Mouse (Mus musculus) myocyte (in vitro differentiated cells): Measurements from ENCODE around the gene AV320801.
"Not testable (repeated sequence)": the region's sequence is repeated elsewhere in the genome, so short reads cannot be mapped to it uniquely, and the experiment has no call there.

Source experiments
- CEBPB ChIP-seq: IDR thresholded peaks from 2 replicates; pipeline ENCODE4 v1.6.1; 2011; ENCODE audit warnings: mild to moderate bottlenecking, moderate library complexity; ENCODE audit not compliant: poor library complexity, insufficient read depth, severe bottlenecking
- E2F4 ChIP-seq: IDR thresholded peaks from one replicate; pipeline ENCODE4 v1.6.1; 2011; ENCODE audit warnings: mild to moderate bottlenecking, control low read depth, moderate library complexity; ENCODE audit not compliant: insufficient read depth
- MAX ChIP-seq: IDR thresholded peaks from one replicate; pipeline ENCODE4 v1.6.1; 2011; ENCODE audit warnings: low read depth, mild to moderate bottlenecking, control low read depth
- MYOD1 ChIP-seq, 3 experiments: IDR thresholded peaks; one replicate each; pipeline ENCODE4 v1.6.1; 2011; ENCODE audit warnings: control low read depth in 2 of 3, low read depth in 2 of 3, mild to moderate bottlenecking in 2 of 3, moderate library complexity in 1 of 3; ENCODE audit not compliant: insufficient read length in 2 of 3, control insufficient read depth in 1 of 3
- MYOG ChIP-seq, 3 experiments: IDR thresholded peaks; one replicate each; pipeline ENCODE4 v1.6.1; 2011; ENCODE audit warnings: control low read depth in 2 of 3, low read depth in 2 of 3, mild to moderate bottlenecking in 2 of 3; ENCODE audit not compliant: insufficient read length in 2 of 3, control insufficient read depth in 1 of 3, insufficient read depth in 1 of 3
- POLR2A ChIP-seq: IDR thresholded peaks from one replicate; pipeline ENCODE4 v1.6.1; 2011; ENCODE audit warnings: low read depth, mild to moderate bottlenecking, control low read depth, moderate library complexity; ENCODE audit not compliant: insufficient read length
- POLR2AphosphoS2 ChIP-seq: IDR thresholded peaks from one replicate; pipeline ENCODE4 v1.6.1; 2011; ENCODE audit warnings: low read depth, control low read depth; ENCODE audit not compliant: insufficient read length
- REST ChIP-seq: IDR thresholded peaks from one replicate; pipeline ENCODE4 v1.6.1; 2011; ENCODE audit warnings: mild to moderate bottlenecking, control low read depth, moderate library complexity; ENCODE audit not compliant: insufficient read depth, insufficient read length
- TCF12 ChIP-seq: IDR thresholded peaks from one replicate; pipeline ENCODE4 v1.6.1; 2011; ENCODE audit warnings: mild to moderate bottlenecking, control low read depth; ENCODE audit not compliant: poor library complexity, insufficient read depth, severe bottlenecking
- USF1 ChIP-seq: IDR thresholded peaks from one replicate; pipeline ENCODE4 v1.6.1; 2011; ENCODE audit warnings: low read depth, mild to moderate bottlenecking, control low read depth, moderate library complexity

GRCm38 (mm10) chrX:135494288-135494687 lies at the start of gene AV320801:
- TF ChIP-seq TCF12; POLR2A; POLR2AphosphoS2; MYOD1 (IDR thresholded peaks at IDR 0.05; ENCODE audit: control insufficient read depth in 1 of 3, insufficient read length in 2 of 3, low read depth in 2 of 3); MAX; E2F4; REST; USF1; MYOG (IDR thresholded peaks at IDR 0.05; ENCODE audit: control insufficient read depth in 1 of 3, insufficient read depth in 1 of 3, insufficient read length in 2 of 3, low read depth in 2 of 3); CEBPB: not testable (repeated sequence)
